Mouse (Mus musculus) intestine, embryonic 16.5 days (tissue): ENCODE data around the gene Iqch. TPM values are rescaled to one million over a fixed set of nuclear protein-coding genes. Genes with fewer than 3 reads are reported as not detected.

Experiments
- ATAC-seq: fragments of 200-750 bp; cut with Nextera tagmentation; 2 replicates; pipeline ENCODE4 v1.8.0; 2017; ENCODE audit warnings: moderate TSS enrichment, moderate library complexity
- H3K27ac ChIP-seq: fragments of 300-500 bp; sonication (generic); 2 replicates; pipeline ENCODE4 v1.5.1; 2014; ENCODE audit warnings: mild to moderate bottlenecking, low read length
- H3K27me3 ChIP-seq: fragments of 300-500 bp; sonication (generic); replicated peaks from 2 replicates; pipeline ENCODE4 v1.6.1; 2014; ENCODE audit warnings: low read length, control low read depth, mixed read lengths; ENCODE audit not compliant: control insufficient read depth, insufficient read depth
- H3K36me3 ChIP-seq: fragments of 300-500 bp; sonication (generic); 2 replicates; pipeline ENCODE4 v1.6.1; 2014; ENCODE audit warnings: low read length, control low read depth; ENCODE audit not compliant: control insufficient read depth, insufficient read depth
- H3K4me1 ChIP-seq: fragments of 300-500 bp; sonication (generic); 2 replicates; pipeline ENCODE4 v1.6.1; 2014; ENCODE audit warnings: low read length, control low read depth, mixed read lengths; ENCODE audit not compliant: control insufficient read depth, insufficient read depth
- H3K4me2 ChIP-seq: fragments of 300-500 bp; sonication (generic); 2 replicates; pipeline ENCODE4 v1.6.1; 2014; ENCODE audit warnings: low read depth, low read length, control low read depth
- H3K4me3 ChIP-seq: fragments of 300-500 bp; sonication (generic); 2 replicates; pipeline ENCODE4 v1.5.1; 2014; ENCODE audit warnings: mild to moderate bottlenecking, low read length
- H3K9ac ChIP-seq: fragments of 300-500 bp; sonication (generic); 2 replicates; pipeline ENCODE4 v1.6.1; 2014; ENCODE audit warnings: low read depth, low read length
- H3K9me3 ChIP-seq: fragments of 300-500 bp; sonication (generic); 2 replicates; pipeline ENCODE4 v1.6.1; 2016; ENCODE audit warnings: low read length, control low read depth; ENCODE audit not compliant: control insufficient read depth
- WGBS: fragments of 180-500 bp; shearing (Covaris S2); extraction: QIAGEN DNeasy Blood & Tissue Kit; methylation state at CpG from one replicate; pipeline ENCODE4 v1.1.7; 2014; 5-methylcytosine and 5-hydroxymethylcytosine counted together
- polyA plus RNA-seq: library from polyadenylated mRNA; unstranded; fragments of >200 nt; fragmentation: Nextera tagmentation; extraction: Ambion mirVana; gene quantifications from 2 replicates; pipeline ENCODE4 v1.2.1, GENCODE M21; 2015

The Iqch gene
- polyA plus RNA-seq, 1 experiment from 2014 or later = not detected

- Histone ChIP-seq H3K27ac (no peak overlapping the region), H3K4me2 (no peak overlapping the region), H3K4me3 (no peak overlapping the region), H3K4me1 (no peaks in the 10 kb centered on the region), H3K27me3 (no peaks in the 10 kb centered on the region), H3K36me3 (no peaks in the 10 kb centered on the region), H3K9ac (no peak overlapping the region), H3K9me3 (no peaks in the 10 kb centered on the region)
- 76% methylated on average over 2 of the region's 2 CpGs for WGBS
- no peak for ATAC-seq
These were observed 22.2 kb downstream of the Iqch start for GRCm38 (mm10) chr9:63580046-63580445.

- H3K9ac ChIP-seq = no peak overlapping the region
- ATAC-seq = no peak
- H3K36me3 ChIP-seq = no peaks in the 10 kb centered on the region
- no peaks in the 10 kb centered on the region for H3K27me3 ChIP-seq
- no peaks in the 10 kb centered on the region for H3K9me3 ChIP-seq
- H3K4me2 ChIP-seq = no peak overlapping the region
- no peak overlapping the region for H3K27ac ChIP-seq
- WGBS = 82% methylated on average over 5 of the region's 5 CpGs
- H3K4me3 ChIP-seq = no peak overlapping the region
- H3K4me1 ChIP-seq = no peaks in the 10 kb centered on the region
These were observed 22.6 kb downstream of the Iqch start for GRCm38 (mm10) chr9:63579644-63580043.

GRCm38 (mm10) chr9:63577469-63577868 lies 24.8 kb downstream of the Iqch start:
- H3K4me3 ChIP-seq = no peak overlapping the region
- H3K4me2 ChIP-seq = no peak overlapping the region
- H3K36me3 ChIP-seq = no peaks in the 10 kb centered on the region
- H3K9ac ChIP-seq = no peak overlapping the region
- no peaks in the 10 kb centered on the region for H3K4me1 ChIP-seq
- ATAC-seq = no peak
- WGBS = 92% methylated on average over 3 of the region's 3 CpGs
- no peaks in the 10 kb centered on the region for H3K9me3 ChIP-seq
- no peaks in the 10 kb centered on the region for H3K27me3 ChIP-seq
- no peak overlapping the region for H3K27ac ChIP-seq

- Histone ChIP-seq H3K36me3 (no peaks in the 10 kb centered on the region), H3K9me3 (no peaks in the 10 kb centered on the region), H3K4me3 (no peak overlapping the region), H3K4me2 (no peak overlapping the region), H3K27ac (no peak overlapping the region), H3K27me3 (no peaks in the 10 kb centered on the region), H3K4me1 (no peaks in the 10 kb centered on the region), H3K9ac (no peak overlapping the region)
- 71% methylated on average over 7 of the region's 7 CpGs for WGBS
- ATAC-seq = no peak
These were observed 29.4 kb downstream of the Iqch start for GRCm38 (mm10) chr9:63572874-63573273.

GRCm38 (mm10) chr9:63571895-63572294 lies 30.4 kb downstream of the Iqch start:
- Histone ChIP-seq H3K27me3 (no peaks in the 10 kb centered on the region), H3K4me2 (no peak overlapping the region), H3K27ac (no peak overlapping the region), H3K9me3 (no peaks in the 10 kb centered on the region), H3K4me3 (no peak overlapping the region), H3K36me3 (no peaks in the 10 kb centered on the region), H3K4me1 (no peaks in the 10 kb centered on the region), H3K9ac (no peak overlapping the region)
- 52% methylated on average over 6 of the region's 6 CpGs for WGBS
- ATAC-seq = no peak

GRCm38 (mm10) chr9:63568808-63569207 lies 33.5 kb downstream of the Iqch start:
- no peaks in the 10 kb centered on the region for H3K9me3 ChIP-seq
- 19% methylated on average over 8 of the region's 8 CpGs for WGBS
- H3K27ac ChIP-seq = no peak overlapping the region
- H3K4me2 ChIP-seq = no peak overlapping the region
- H3K36me3 ChIP-seq = no peaks in the 10 kb centered on the region
- no peak for ATAC-seq
- 0 out of 2 replicates have a peak, but pooled peaks cover 3% of the 10 kb centered on the region for H3K27me3 ChIP-seq
- no peaks in the 10 kb centered on the region for H3K4me1 ChIP-seq
- no peak overlapping the region for H3K4me3 ChIP-seq
- no peak overlapping the region for H3K9ac ChIP-seq

- no peak for ATAC-seq
- H3K36me3 ChIP-seq = no peaks in the 10 kb centered on the region
- no peak overlapping the region for H3K9ac ChIP-seq
- no peak overlapping the region for H3K27ac ChIP-seq
- no peak overlapping the region for H3K4me2 ChIP-seq
- H3K27me3 ChIP-seq = 0 out of 2 replicates have a peak, but pooled peaks cover 3% of the 10 kb centered on the region
- no peak overlapping the region for H3K4me3 ChIP-seq
- no peaks in the 10 kb centered on the region for H3K9me3 ChIP-seq
- no peaks in the 10 kb centered on the region for H3K4me1 ChIP-seq
- 66% methylated on average over 6 of the region's 6 CpGs for WGBS
These were observed 34.0 kb downstream of the Iqch start for GRCm38 (mm10) chr9:63568314-63568713.

- Histone ChIP-seq H3K4me3 (no peak overlapping the region), H3K9me3 (no peaks in the 10 kb centered on the region), H3K4me1 (no peaks in the 10 kb centered on the region), H3K4me2 (no peak overlapping the region), H3K36me3 (no peaks in the 10 kb centered on the region), H3K27me3 (0 out of 2 replicates have a peak, but pooled peaks cover 3% of the 10 kb centered on the region), H3K9ac (no peak overlapping the region), H3K27ac (no peak overlapping the region)
- WGBS = 62% methylated on average over 2 of the region's 2 CpGs
- ATAC-seq = no peak
These were observed 38.9 kb downstream of the Iqch start for GRCm38 (mm10) chr9:63563436-63563835.

- no peak overlapping the region for H3K4me3 ChIP-seq
- no peaks in the 10 kb centered on the region for H3K36me3 ChIP-seq
- no peak for ATAC-seq
- 65% methylated on average over 8 of the region's 8 CpGs for WGBS
- H3K9ac ChIP-seq = no peak overlapping the region
- no peak overlapping the region for H3K4me2 ChIP-seq
- no peaks in the 10 kb centered on the region for H3K4me1 ChIP-seq
- H3K27ac ChIP-seq = no peak overlapping the region
- H3K27me3 ChIP-seq = 0 out of 2 replicates have a peak, but pooled peaks cover 3% of the 10 kb centered on the region
- H3K9me3 ChIP-seq = no peaks in the 10 kb centered on the region
These were observed 40.4 kb downstream of the Iqch start for GRCm38 (mm10) chr9:63561931-63562330.

- Histone ChIP-seq H3K4me1 (no peaks in the 10 kb centered on the region), H3K27ac (no peak overlapping the region), H3K27me3 (no peaks in the 10 kb centered on the region), H3K36me3 (no peaks in the 10 kb centered on the region), H3K4me2 (no peak overlapping the region), H3K9me3 (no peaks in the 10 kb centered on the region), H3K4me3 (no peak overlapping the region), H3K9ac (no peak overlapping the region)
- ATAC-seq = no peak
- 77% methylated on average over 8 of the region's 8 CpGs for WGBS
These were observed 45.4 kb downstream of the Iqch start for GRCm38 (mm10) chr9:63556933-63557332.
